Mouse (Mus musculus): Measurements from ENCODE around the gene Gna13.

DNA sequence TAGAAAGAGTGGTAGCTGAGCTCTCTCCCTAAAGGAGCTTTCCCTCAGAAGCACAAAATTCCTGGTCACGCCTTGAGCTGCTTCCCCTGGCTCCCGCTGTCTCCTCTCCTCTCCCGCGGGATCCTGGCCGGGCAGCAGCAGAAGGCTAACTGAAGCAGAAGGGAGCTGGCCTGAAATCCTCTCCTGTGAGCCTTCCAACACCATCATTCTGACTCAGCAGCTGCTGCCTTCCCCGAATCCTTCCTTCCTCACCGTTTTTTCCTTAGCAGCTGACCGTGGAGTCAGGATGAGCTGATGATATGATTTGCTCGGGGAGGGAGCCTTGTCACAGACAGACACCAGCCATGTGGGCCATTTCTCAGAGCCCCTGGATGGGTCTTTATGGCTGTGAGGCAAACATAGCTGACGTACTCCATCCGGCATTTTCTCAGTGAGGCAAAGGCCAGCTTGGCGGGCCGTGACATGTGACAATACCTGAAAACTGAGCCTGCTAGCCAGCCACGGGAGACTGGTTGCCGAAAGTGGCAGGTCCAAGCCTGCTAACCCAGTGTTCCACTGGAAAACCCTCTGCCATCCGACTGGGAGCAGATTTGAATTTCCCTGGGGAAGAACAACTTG lies 6.8 kb upstream of the Gna13 start:
- no peak for TF ChIP-seq GATA1 (IDR thresholded peaks at IDR 0.05; ENCODE audit: low read length)
- no peak for TF ChIP-seq TAL1 (IDR thresholded peaks at IDR 0.05; ENCODE audit: low read length)
